9 mouse cellular contexts compared by ENCODE assay signal in genomic region chr9:57281549-57281948, GRCm38 (mm10). TPM values are rescaled to one million over a fixed set of nuclear protein-coding genes. Genes with fewer than 3 reads are reported as not detected.
DNase-seq lines count a peak whose midpoint lies in the region; ATAC-seq and TF ChIP-seq lines count a peak whose summit lies in the region.
"Had no signal": no experiment of that assay in that cellular context is flagged by ENCODE, and none has a peak within 500 bp of the region (broad histone marks: within the 10 kb centered on the region; RNA-seq: fewer than 3 reads in every experiment).

No protein-coding gene starts in this region.

- peak; percentile 20; the same call in 1 of the 2 replicates for ATAC-seq in heart, postnatal 0 days (ENCODE audit: insufficient read depth, low read depth)
- no peak; the same call in 1 of the 2 replicates for ATAC-seq in intestine, embryonic 15.5 days
- ATAC-seq in stomach, postnatal 0 days (ENCODE audit: low FRiP score, low TSS enrichment), result peak; percentile 49
- no peak for ATAC-seq in erythroid progenitor cell, adult 5-6 weeks (replicated peaks; ENCODE audit: low FRiP score, poor library complexity, severe bottlenecking)

- no peaks in the 10 kb centered on the region for H3K27me3 ChIP-seq in heart, postnatal 0 days (ENCODE audit: control insufficient read depth, insufficient read depth, low read length)
- H3K27me3 ChIP-seq in intestine, embryonic 15.5 days (replicated peaks), result no peaks in the 10 kb centered on the region
- H3K27me3 ChIP-seq in stomach, postnatal 0 days (ENCODE audit: control insufficient read depth, insufficient read depth, low read length), result no peaks in the 10 kb centered on the region

- peak overlapping the region; percentile 55; the same call in 1 of the 2 replicates for H3K4me2 ChIP-seq in heart, postnatal 0 days (ENCODE audit: low read depth, low read length)
- H3K4me2 ChIP-seq in intestine, embryonic 15.5 days (replicated peaks), result peak overlapping the region; percentile 53
- H3K4me2 ChIP-seq in stomach, postnatal 0 days (replicated peaks; ENCODE audit: low read depth), result peak overlapping the region; percentile 44

- H3K36me3 ChIP-seq in heart, postnatal 0 days (replicated peaks; ENCODE audit: control insufficient read depth, insufficient read depth, low read length), result no peaks in the 10 kb centered on the region
- no peaks in the 10 kb centered on the region for H3K36me3 ChIP-seq in intestine, embryonic 15.5 days
- no peaks in the 10 kb centered on the region for H3K36me3 ChIP-seq in stomach, postnatal 0 days (ENCODE audit: control insufficient read depth, insufficient read depth, low read length)

- no peak for TF ChIP-seq CTCF in heart, postnatal 0 days (IDR thresholded peaks at IDR 0.05; ENCODE audit: low read depth)
- TF ChIP-seq CTCF in brain, embryonic 14.5 days (IDR thresholded peaks at IDR 0.05; ENCODE audit: borderline replicate concordance, extremely low read depth, insufficient read depth, insufficient read length), result no peak
- no peak for TF ChIP-seq CTCF in stomach, postnatal 0 days (IDR thresholded peaks at IDR 0.05; ENCODE audit: low read depth)

- TF ChIP-seq EP300 in heart, postnatal 0 days (IDR thresholded peaks at IDR 0.05; ENCODE audit: low read depth), result no peak
- TF ChIP-seq EP300 in stomach, postnatal 0 days (optimal IDR thresholded peaks at IDR 0.05), result no peak

- H3K27ac ChIP-seq in heart, postnatal 0 days (ENCODE audit: low read depth), result no peak overlapping the region
- no peak overlapping the region for H3K27ac ChIP-seq in intestine, embryonic 15.5 days
- H3K27ac ChIP-seq in stomach, postnatal 0 days (replicated peaks), result no peak overlapping the region

- no peak for TF ChIP-seq POLR2A in brain, embryonic 14.5 days (IDR thresholded peaks at IDR 0.05; ENCODE audit: borderline replicate concordance, extremely low read depth, insufficient read depth, insufficient read length, poor library complexity, severe bottlenecking)

- H3K4me3 ChIP-seq in heart, postnatal 0 days (ENCODE audit: low read depth, low read length), result peak overlapping the region; percentile 30
- H3K4me3 ChIP-seq in intestine, embryonic 15.5 days (replicated peaks), result peak overlapping the region; percentile 16
- no peak overlapping the region for H3K4me3 ChIP-seq in stomach, postnatal 0 days (ENCODE audit: low read depth, low read length)

- H3K9me3 ChIP-seq in heart, postnatal 0 days (replicated peaks; ENCODE audit: control insufficient read depth, low read length), result no peaks in the 10 kb centered on the region
- H3K9me3 ChIP-seq in intestine, embryonic 15.5 days, result no peaks in the 10 kb centered on the region
- no peaks in the 10 kb centered on the region for H3K9me3 ChIP-seq in stomach, postnatal 0 days (ENCODE audit: control insufficient read depth, low read length)

- H3K9ac ChIP-seq in heart, postnatal 0 days (replicated peaks; ENCODE audit: low read depth, low read length), result no peak overlapping the region
- no peak overlapping the region for H3K9ac ChIP-seq in intestine, embryonic 15.5 days
- no peak overlapping the region for H3K9ac ChIP-seq in stomach, postnatal 0 days (ENCODE audit: low read length)

- intact Hi-C loops in heart, postnatal 25 days (cut with DNase I), result no loop called here

- WGBS in heart, postnatal 0 days, result 10% methylated on average over 20 of the region's 20 CpGs
- 9% methylated on average over 20 of the region's 20 CpGs for WGBS in intestine, embryonic 15.5 days
- WGBS in stomach, postnatal 0 days, result 12% methylated on average over 20 of the region's 20 CpGs

- no peak for DNase-seq in heart, postnatal 0 days (ENCODE audit: low spot score)
- DNase-seq in heart, adult 18-20 months, result no peak
- DNase-seq in brain, embryonic 14.5 days (ENCODE audit: low read depth), result peak; percentile 58
- DNase-seq in lung, postnatal 10 days, result peak; percentile 73
- peak; percentile 61 for DNase-seq in stomach, postnatal 0 days (ENCODE audit: low spot score)
- no peak for DNase-seq in heart, postnatal 25 days (ENCODE audit: low spot score)

- H3K4me1 ChIP-seq in heart, postnatal 0 days (ENCODE audit: control insufficient read depth, insufficient read depth), result 0 out of 2 replicates have a peak, but pooled peaks cover 4% of the 10 kb centered on the region
- H3K4me1 ChIP-seq in intestine, embryonic 15.5 days (replicated peaks), result peaks cover 41% of the 10 kb centered on the region
- no peaks in the 10 kb centered on the region for H3K4me1 ChIP-seq in stomach, postnatal 0 days (replicated peaks; ENCODE audit: control insufficient read depth, insufficient read depth)

RNA-seq across cellular contexts. Expression of gene 1700017B05Rik, which starts 19.1 kb away (rescaled TPM):
- total RNA-seq in heart, postnatal 0 days (2014; rRNA removed; ENCODE audit: low replicate concordance), result 11.0 and 16.3 TPM in 2 replicates
- 5.6 and 6.2 TPM in 2 replicates for polyA plus RNA-seq in heart, postnatal 0 days (2015; fragmentation: Nextera tagmentation; extraction: Ambion mirVana)
- total RNA-seq in heart, adult 18-20 months (2021), result 10 to 100 TPM in 1 of 2 experiments, 1 to 10 TPM in 1; 8.9 to 11.5 TPM
- polyA plus RNA-seq in brain, embryonic 14.5 days (2012; rRNA removed), result 2.0 and 3.5 TPM in 2 replicates
- polyA plus RNA-seq in intestine, embryonic 15.5 days (2015; fragmentation: Nextera tagmentation; extraction: Ambion mirVana), result 27.7 and 29.6 TPM in 2 replicates
- polyA plus RNA-seq in stomach, postnatal 0 days (2015; fragmentation: Nextera tagmentation; extraction: Ambion mirVana), result 10.4 and 10.9 TPM in 2 replicates
- 46.5 and 50.8 TPM in 2 replicates for total RNA-seq in erythroid progenitor cell, adult 5-6 weeks (2015; ENCODE audit: low replicate concordance)
- total RNA-seq in erythroid progenitor cell, adult 5-6 weeks (2017; ENCODE audit: low replicate concordance), result 44.3 and 45.0 TPM in 2 replicates
- 10 to 100 TPM; 11.0 to 11.5 TPM for total RNA-seq in heart, postnatal 25 days (2021)

RNA-seq across cellular contexts. Expression of gene Trcg1, which starts 45.2 kb away (rescaled TPM):
- not detected in 2 replicates for total RNA-seq in heart, postnatal 0 days (2014; rRNA removed; ENCODE audit: low replicate concordance)
- not detected in 2 replicates for polyA plus RNA-seq in heart, postnatal 0 days (2015; fragmentation: Nextera tagmentation; extraction: Ambion mirVana)
- not detected for total RNA-seq in heart, adult 18-20 months (2021)
- not detected in 2 replicates for polyA plus RNA-seq in brain, embryonic 14.5 days (2012; rRNA removed)
- polyA plus RNA-seq in intestine, embryonic 15.5 days (2015; fragmentation: Nextera tagmentation; extraction: Ambion mirVana), result not detected in 2 replicates
- 0.05 TPM in 1 of 2 replicates, not detected in the other for polyA plus RNA-seq in stomach, postnatal 0 days (2015; fragmentation: Nextera tagmentation; extraction: Ambion mirVana)
- total RNA-seq in erythroid progenitor cell, adult 5-6 weeks (2015; ENCODE audit: low replicate concordance), result not detected in 2 replicates
- total RNA-seq in erythroid progenitor cell, adult 5-6 weeks (2017; ENCODE audit: low replicate concordance), result not detected in 2 replicates
- not detected for total RNA-seq in heart, postnatal 25 days (2021)
- polyA plus RNA-seq: large intestine, adult 2 months had no signal

Comparison
In these comparisons a context has a peak if more than half of its experiments do, and no peak if none do; other contexts are left out.
1. ATAC-seq: peak in heart, postnatal 0 days (single experiment) and stomach, postnatal 0 days (single experiment); none in intestine, embryonic 15.5 days (single experiment) and erythroid progenitor cell, adult 5-6 weeks (single experiment).
2. DNase-seq: peak in brain, embryonic 14.5 days (single experiment), lung, postnatal 10 days (single experiment) and stomach, postnatal 0 days (single experiment); none in heart, postnatal 0 days (single experiment), heart, adult 18-20 months (0 of 2) and heart, postnatal 25 days (single experiment).
3. Peak in every context shown above with its lines, with median percentiles within 50 percentile points of each other: H3K4me2 ChIP-seq.